Mouse (Mus musculus) gastrocnemius, postnatal 10 days (tissue): ENCODE data around the gene Nptn. TPM values are rescaled to one million over a fixed set of nuclear protein-coding genes. Genes with fewer than 3 reads are reported as not detected.
"Not testable (repeated sequence)": the region's sequence is repeated elsewhere in the genome, so short reads cannot be mapped to it uniquely, and the experiment has no call there.

Experiments
- DNase-seq: peaks from one replicate; pipeline ENCODE4 v3.0.0; 2021; ENCODE audit warnings: mixed read lengths
- total RNA-seq, 2 experiments: library from RNA; stranded (reverse); gene quantifications; 2 replicates each; pipeline ENCODE4 v1.2.3; 2021

Nptn gene
- total RNA-seq, 2 experiments from 2014 or later = 99.7 to 109 TPM

DNA sequence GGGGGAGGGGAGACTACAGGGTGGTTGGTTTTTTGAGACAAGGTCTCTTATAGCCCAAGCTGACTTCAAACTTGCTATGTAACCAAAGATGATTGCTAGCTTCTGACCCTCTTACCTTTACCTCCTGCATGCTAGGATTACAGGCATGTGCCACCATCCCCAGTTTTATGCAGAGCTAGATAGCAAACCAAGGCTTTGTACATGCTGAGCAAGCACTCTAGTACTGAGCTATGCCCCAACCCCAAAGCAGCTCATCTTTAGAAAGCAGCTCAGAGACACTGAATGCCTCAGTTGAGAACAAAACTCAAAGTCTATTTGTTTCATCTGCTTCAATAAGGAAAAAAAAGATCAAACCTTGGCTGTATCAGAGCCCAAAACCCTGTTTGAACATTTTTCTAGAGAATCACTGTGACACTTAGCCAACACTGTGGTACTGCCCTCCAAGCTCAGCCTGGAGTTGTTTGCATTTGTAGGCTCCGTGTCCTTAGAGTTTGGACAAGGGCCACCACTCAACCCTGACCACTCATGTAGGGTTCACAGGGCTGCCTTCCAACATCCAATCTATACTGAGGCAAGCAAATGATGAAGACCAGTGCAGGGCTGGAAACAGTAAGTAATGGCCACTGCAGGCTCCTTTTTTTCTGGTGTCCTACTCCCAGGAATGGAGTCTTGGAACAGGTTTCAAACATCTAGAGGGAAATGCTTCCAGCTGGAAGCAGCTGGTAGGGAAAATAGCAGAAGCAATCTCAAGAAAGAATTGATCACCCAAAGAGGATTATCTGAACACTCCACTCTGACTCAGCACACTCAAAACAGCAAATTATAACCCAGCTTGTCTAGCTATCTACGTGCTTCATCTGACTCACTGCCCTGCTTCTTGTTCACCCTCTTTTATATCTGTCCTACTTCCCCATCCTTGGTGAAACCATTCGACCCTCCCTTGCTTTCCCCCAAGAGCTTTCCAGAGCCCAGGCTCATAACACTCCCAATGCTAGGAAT, 24.3 kb upstream of the Nptn start:
- no peak for DNase-seq

DNA sequence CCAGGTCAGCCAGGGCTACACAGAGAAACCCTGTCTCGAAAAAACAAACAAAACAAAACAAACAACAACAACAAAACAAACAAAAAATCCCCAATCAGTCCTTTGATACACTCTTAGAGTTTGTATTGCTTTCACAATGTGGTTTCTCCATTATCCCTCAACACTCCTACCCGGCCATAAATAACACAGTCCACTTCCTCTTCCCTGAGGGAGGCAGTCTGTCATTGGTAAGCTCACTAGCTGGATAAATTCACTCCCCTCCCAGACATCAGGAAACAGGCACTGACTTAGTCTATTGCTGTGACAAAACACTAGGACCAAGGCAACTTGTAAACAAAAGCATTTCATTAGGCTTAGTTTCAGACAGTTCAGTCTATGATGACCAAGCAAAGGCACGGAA, 21.8 kb upstream of the Nptn start:
- DNase-seq = no peak

DNA sequence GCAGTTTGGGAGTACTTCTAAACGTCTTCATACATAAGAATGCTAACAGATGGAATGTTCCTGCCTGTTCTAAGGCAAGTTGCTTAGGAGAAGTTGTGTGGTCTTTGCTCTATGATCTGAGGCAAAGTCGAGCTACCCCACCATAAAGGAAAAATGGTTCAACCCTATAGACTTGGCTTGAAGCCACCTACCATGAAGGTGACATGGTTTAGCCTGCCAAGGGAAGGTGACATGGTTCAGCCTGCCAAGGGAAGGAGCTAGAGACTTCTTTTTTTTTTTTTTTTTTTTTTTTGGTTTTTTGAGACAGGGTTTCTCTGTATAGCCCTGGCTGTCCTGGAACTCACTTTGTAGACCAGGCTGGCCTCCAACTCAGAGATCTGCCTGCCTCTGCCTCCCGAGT, 16.1 kb upstream of the Nptn start:
- DNase-seq = not testable (repeated sequence)

DNA sequence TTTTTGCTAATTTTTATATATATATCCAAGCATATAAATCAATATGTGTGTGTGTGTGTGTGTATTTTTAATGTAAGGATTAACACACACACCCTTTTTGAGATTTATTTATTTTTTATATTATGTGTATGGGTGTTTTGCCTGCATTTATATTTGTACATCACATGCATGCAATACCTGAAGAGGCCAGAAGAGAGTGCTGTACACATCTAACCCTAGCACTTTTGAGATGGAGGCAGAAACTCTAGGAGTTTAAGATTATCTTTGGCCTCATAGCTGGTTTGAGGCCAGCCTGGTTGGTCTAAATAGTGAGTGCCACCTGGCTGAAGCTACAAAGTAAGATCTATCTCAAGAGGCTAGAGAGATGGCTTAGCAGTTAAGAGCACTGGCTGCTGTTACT, 14.4 kb upstream of the Nptn start:
- no peak for DNase-seq

DNA sequence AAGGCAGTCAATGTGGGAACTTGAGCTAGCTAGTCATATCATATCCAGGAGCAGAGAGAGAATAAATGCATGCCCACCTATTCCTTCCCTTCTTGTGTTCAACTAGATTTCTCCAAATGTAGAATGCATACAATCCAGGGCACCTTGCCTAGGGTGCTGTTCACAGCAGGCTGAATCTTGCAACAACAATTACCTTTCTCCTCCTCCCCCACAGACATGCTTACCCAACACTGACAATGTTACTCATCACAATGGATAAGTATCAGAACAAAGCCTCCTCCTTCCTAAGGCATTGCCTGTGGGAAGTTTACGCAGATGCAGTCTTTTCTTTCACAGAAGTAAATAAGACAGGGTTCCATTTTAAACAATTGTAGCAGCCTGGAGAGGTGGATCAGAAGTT, 11.0 kb upstream of the Nptn start:
- no peak for DNase-seq

DNA sequence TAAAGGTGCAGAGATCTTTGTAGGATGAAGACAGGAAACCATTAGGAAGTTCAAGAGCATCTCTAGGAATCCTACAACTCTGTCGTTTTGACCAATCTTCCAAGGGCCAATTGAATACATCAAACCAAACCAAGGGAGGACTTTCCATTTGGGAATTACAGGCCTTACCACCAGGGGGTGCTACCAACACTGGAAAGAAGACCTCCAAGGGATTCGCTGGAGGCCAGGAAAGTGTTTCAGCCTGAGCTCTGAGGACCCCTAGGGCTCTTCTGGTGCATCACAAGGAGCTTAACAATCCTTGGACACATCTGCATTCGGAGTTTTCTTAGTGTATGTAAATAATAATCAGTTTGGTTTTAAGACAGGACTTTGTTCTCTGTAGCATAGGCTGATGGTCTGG, 3.4 kb upstream of the Nptn start:
- DNase-seq = peak; percentile 90

DNA sequence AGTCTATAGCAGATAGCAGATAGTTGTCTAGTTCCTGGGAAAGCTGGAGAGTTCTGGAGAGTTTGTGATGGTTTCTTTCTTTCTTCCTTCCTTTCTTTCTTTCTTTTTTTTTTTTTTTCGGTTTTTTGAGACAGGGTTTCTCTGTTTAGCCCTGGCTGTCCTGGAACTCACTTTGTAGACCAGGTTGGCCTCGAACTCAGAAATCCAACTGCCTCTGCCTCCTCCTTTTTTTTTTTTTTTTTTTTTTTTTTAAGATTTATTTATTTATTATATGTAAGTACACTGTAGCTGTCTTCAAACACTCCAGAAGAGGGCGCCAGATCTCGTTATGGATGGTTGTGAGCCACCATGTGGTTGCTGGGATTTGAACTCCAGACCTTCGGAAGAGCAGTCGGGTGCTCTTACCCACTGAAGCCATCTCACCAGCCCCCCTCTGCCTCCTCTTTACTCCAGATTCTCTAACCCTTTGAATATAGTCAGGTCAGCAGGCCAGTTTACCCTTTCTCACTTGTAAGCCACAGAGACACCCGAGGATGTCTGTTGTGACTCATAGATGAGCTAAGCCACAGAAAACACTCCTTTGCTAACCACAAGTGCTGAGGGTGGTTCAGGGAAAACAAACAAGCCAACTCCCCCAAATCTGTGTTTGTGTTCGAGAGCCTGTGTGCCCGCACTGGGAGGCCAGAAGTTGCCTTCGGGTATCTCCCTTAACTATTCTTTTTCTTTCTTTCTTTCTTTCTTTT, 1.4 kb upstream of the Nptn start:
- DNase-seq = not testable (repeated sequence)

DNA sequence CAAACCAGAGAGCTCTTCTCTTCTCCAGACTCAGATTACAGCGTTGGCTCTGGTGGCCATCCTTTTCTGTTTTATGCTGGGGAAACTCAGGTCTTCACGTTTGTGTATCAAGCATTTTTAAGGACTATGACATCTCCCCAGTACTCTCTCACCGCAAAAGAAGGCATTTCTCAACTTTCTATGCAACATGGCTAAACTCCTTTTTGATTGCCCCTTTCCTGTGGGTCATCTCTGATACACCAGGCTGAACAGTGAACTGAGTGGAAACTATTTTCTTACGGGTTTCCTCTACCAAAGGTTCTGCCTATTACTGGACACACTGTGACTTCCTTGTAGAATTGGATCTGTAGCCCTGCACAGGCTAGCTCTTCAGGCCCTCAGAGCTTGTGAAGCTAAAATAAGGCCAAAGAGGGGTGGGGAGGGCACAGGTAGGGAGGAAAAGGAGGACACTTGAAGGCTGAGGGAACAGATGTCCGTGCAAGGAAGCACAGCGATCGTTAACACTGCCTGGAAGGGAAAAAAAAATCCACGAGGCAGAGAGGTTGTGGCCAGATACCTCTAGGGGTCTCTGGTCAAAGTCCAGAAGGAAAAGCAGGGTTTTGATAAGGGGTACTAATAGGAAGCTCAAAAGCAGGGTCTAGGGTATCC, 633 bp upstream of the Nptn start:
- DNase-seq = peak; percentile 13

DNA sequence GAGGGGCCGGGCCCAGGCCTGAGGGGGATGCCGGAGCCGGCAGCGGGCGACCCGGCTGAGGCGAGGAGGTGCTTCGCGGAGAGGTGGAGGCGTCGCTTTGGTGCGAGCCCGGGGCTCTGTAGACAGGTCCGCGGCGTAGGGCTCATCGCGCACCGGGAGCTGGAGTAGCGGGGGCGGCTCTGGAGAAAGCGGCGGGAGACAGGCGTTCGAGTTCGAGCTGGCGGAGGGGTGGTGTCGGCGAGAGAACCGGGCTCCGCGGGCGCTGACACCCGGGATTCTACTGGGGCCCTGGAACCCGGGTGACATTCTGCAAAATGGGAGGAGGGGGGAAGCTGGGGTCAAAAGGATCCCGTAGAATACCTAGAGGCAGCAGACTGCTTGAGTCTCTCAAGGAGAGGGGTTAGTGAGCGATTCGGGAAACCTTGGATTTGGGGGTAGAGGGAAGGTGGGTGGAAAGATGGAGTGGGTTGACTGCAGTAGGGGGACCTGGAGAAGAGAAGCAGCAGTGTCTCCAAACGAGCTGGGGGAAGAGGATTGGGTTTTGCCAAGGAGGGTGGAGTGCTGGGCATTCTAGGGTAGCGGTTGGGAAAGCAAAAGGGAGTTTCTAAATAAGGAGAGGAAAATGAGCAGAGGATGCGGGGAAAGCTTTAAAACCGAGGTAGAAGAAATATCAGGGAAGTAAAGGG, 684 bp downstream of the Nptn start:
- DNase-seq = peak; percentile 67

DNA sequence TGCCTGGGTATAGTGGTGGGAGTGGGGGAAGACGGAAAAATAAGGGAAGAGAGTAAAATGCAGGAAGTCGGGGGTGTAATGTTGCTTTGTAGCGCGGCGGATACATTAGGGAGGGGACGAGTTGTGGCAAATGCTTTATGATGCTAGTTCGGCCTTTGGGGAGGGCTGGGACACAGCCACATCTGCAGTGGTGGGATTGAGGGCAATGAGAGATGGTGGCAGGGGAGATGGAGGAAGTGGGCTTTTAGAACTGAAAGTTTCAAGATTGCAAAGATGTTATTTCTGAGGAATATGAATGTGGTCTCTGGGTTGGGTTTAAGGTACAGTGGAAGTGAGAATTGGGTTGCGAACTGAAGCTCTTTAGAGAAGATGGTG, 1.2 kb downstream of the Nptn start:
- no peak for DNase-seq

DNA sequence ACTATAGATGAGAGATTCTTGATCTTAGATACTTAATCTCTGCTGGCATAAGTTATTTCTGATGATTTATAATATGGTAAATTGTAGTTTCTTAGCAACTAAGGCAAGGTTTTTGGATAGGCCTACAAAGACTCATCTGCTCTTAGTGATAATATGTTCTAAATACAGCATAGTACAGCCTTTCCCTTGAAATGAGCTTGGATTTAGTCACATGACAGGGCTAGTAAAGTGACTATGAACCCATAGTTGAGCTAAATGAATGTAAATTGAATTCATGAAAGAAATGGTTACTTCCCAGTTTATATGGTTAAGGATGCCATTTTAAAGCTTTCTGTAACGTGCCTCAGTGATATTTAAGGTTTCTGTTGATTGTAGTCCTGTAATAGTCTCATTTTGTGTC, 2.3 kb downstream of the Nptn start:
- DNase-seq = no peak

DNA sequence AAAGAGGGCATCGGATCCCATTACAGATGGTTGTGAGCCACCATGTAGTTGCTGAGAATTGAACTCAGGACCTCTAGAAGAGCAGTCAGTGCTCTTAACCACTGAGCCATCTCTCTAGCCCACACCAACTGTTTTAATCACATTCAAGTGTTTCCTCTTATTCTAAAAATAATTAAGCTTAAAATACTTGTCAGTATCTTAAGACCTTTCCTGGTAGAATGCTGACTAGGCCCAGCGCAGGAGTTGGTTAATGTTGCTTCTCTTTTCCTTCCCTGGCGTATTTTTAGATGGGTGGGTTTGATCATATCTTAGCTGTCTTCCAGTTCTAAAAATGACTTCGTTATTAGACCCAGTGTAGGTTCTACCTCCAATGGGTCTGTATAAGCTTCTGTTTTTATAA, 6.6 kb downstream of the Nptn start:
- DNase-seq = no peak

DNA sequence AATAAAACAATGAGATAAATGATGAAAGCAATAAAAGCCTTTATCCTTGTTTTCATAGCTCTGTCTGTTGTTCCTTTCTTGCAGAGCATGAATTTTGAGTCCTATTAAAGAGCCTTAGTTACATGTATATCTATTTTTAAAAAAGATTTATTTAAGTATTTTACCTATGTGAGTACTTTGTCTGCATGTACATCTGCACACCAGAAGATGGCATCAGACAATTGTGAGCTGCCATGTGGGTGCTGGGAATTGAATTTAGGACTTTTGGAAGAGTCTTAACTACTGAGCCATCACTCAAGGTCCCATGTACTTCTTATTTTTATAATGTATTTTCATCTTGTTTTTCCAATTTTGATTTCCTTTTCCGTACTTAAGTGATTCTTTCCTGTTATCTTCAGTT, 13.3 kb downstream of the Nptn start:
- DNase-seq = no peak

DNA sequence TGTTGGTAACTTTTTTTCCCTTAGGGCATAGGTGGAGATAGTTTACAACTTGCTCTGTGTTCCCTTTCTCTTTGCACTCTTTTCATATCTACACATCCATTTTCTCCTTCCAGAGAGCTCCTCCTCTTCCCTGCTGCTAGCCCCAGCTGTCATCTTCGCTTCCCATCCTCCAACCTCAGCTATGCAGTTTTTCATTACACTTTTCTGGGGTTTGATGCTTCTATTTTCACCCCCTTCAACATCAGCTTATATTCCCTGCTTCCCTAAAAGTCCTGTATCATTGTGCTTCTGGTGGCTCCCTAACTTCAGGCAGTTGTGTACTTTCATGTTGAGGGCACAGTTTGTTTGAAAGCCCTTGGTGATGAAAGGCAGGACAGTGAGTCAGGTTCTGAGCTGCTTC, 31.8 kb downstream of the Nptn start:
- no peak for DNase-seq

DNA sequence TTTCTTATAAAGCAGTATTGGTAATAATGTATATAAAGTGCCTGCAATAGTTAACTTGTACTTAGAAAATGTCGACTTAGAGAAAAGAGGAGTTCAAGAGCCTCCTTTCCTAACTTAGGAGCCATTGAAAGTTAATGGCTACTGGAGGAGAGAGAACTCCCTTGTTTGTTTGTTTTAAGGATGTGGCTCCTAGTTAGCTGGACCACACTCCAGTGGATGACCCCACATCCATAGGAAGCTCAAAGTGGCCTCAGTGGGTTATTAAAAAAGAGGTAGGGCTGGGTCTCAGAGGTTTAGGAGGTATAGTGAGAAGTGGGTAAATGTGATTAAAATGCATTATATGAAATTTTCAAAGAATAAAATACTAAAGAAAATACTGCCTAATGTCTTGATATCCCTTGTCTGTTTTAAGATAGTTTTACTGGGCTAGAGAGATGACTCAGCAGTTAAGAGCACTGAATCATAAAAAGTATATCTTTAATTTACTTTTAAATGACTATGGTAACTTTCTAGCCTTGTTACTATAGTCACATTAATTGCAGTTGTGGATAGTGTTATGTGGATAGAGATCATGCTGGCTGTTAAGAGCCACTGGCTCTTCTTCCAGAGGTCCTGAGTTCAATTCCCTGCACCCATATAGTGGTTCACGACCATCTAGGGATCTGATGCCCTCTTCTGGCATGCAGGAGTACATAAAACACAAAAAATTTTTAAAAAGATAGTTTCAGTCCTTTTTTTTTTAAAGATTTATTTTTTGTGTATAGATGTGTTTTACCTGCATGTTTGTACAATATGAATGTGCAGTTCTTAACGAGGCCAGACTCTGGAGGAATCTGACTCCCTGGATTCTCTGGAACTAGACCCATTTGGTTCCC, 33.3 kb downstream of the Nptn start:
- DNase-seq = no peak

DNA sequence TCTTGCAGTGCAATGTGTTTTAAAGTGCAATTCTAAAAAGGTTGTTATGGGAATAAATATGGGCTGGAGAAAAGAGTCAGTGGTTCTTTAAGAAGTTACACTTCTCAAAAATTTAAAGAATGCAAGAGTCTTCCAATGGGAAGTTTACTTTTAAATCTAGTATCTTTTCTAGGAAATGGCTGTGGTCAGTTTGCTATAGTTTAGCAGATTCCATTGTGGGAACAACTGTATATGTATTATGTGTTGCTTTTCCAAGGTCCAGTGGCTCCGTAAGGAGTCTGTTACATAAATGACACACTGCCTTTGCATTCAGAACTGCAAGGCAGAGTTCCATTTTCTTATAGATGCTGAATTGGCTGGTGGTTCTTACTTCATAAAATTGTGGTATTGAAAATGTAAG, 41.0 kb downstream of the Nptn start:
- DNase-seq = no peak

DNA sequence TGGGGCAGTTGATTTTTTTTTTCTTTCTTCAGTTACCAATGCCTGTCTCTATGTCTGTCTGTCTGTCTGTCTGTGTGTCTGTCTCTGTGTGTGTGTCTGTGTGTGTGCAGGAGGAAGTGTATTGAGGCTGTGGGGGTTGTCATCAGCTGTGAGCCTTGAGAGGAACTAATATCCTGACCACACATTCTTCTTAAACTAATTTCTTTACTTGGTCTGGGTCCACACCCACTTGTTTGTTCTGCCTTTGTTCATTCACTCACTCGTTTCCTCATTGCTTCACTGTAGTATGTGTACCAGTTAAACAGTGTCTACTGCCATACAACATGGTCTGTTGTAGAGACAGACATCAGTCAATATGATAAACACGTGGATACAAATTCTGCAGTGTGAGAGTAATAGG, 45.2 kb downstream of the Nptn start:
- DNase-seq = no peak

DNA sequence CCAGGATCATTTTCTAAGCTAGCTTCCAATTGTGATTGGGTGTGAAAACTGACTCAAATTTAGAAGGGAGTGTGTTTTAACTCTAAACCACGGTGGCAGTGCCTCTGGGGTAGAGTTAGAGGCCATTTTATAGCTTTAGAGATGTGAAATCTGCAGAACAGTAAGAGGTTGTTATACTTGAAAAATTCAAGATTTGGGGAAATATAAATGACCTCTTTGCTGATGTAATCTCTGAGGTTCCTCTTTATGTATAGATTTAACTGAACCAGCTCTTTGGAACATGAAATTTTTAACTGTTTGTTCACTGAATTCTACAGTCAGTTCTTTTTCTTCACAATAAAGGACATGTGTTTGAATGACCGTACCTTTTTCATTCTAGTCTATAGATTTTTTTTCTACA, 48.4 kb downstream of the Nptn start:
- DNase-seq = no peak

DNA sequence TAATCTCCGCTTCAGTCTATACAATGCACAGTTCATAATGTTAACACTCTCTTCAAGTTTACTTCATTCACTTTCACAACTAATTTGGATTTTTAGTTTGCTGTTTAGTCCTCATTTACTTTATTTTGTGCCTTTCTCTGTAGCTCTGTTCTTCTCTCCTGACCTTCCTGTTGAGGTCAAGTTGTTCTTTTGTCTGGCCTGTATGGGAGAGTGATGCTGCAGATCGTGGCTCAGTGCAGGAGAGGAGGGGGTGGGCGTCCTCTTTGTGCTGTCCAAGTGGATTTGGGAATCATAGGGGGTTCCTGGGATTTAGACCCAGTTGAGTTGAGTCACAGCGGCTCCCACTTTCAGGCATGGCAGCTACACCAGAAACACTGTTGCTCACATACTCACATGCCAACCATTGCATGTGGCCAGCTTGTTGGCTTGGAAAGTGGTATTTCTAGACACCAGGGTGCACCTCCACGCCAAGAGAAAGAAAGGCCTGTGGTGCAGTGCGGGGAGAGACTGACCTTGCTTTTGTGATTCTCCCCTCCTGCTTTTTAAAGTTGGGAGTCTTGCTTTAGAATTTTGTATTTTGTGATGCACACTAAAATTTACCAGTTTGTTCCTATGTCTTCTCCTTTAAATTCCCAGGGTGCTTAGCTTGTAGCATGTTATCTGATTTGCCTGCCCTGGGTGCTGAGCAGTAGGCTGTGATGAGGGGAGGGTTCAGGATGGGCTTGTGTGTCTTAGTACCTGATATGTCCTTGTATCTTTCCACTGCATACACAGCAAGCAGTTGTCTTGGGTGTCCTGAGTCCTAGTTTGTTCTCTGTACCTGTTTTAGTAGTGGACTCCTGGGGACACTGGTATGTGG, 66.6 kb downstream of the Nptn start:
- DNase-seq = no peak

DNA sequence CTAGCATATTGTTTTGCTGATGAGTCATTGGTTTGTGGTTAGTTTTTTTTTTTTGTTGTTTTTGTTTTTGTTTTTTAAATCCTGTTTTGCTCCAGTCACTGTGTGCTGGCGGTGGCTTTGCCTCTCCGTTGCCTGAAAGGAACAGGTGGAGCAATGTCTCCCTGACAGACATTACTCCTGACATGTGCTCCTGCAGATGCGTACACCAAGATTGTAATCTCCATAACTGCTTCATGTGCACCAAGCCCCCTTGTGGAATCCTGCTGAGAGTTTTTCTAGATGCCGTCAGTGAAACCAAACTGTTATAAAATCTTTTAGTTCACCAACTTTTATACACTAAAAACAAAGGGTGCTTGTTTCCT, 67.2 kb downstream of the Nptn start:
- DNase-seq = no peak

DNA sequence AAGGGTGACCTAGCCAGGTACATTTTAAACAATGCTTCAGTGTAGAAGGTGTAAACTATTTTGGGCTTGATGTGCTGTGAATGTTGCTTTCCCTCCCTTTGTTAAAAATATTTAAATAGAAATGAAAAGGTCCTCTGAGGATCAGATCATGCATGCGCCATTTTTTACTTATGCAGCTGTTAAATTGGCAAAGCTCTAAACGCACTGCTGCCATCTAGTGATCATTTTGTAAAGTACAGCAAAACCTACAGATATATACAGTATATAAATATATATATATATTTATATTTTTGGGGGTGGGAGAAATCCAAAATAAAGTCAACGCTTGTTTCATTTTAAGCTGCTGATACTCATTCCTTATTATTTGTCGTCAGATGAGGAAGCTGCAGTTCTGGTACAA, 70.0 kb downstream of the Nptn start:
- DNase-seq = no peak
